Mouse (Mus musculus) embryo, embryonic 11.5 days (tissue): ENCODE measurements at regions not wholly inside any gene's neighbourhood (a gene's known extent, or its start where the extent isn't known, plus 50 kb on each side); places are given as distances from the start of the nearest gene placed in this dataset.
A peak's percentile ranks its signal among the peaks of the same experiment; 100 is the strongest.

ENCODE experiments used
- DNase-seq: peaks from one replicate; pipeline ENCODE4 v3.0.0-alpha.2; 2012; ENCODE audit warnings: low read depth, low spot score

DNA sequence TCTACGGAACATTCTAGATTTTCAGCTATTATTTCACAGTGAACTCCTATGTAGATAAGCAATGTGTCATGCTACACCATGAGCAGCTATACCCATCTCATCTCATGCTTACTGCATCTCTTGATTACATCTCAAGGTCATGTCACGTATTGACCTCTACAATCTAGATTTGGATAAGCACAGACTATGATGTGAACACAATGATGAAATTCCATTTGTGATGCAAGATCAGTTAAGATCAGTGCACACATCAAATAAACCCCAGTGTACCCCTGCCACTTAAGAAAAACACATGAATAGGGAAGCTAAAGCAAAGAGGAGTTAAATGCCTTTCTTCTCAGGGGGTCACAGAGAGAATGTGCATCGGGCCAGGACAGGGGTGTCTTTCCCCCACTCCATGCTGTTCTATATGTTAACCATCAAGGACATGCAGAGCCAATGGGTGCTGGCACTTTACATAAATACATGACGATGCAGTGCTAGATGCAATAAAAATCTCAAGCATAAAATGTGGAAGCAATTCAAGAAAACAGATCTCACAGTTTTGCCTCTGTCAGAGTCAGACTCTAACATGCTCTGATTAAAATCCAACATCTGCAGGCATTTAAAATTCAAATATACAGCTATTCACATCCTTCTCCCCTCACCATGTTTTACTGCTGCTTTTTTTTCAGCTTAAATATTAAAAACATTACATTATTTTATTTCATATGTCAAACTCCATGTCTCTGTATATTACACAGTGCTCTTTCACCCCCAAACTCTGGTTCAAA lies 157.1 kb upstream of the Gm15217 start:
- no peak for DNase-seq

DNA sequence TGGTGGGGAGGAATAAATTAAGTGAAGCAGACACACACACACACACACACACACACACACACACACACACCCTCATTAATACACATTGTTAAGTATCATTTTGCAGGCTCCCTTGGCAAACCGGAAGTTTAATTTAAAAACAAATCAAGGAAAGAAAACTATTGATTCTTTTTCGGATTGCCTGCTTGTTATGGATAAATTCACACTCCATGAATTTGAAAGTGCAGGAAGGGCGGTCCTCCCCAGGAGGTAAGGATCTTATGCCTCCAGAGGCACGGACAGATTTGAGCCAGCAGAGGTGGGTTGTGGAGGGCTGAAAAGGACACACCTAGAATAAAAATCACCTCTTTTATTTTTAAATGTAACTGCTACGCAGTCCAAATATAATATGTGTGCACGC lies 156.2 kb upstream of the Gm15217 start:
- no peak for DNase-seq

DNA sequence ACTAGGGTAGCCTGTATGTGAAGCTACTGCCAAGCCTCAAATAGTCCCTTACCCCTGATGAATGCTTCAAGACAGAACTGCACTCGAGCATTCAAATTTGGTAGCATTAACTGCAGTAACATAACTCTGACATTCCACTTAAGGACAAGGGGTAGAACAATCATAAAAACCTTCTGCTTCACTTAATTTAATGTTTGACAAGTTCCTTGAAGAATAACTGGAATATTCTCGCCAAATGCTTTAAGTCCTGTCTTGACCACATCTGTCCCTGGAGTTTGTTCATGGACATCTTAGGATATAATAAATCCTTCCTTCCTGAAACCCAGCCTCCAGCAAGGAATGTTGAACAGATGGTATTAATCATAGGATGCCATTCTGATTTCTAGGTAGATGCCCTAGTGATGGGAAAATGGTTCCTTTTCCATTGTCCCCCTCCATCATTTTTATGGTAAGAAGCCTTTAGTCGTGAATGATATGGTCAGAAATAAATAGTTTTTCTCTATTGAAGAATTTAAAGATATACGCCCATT lies 154.7 kb upstream of the Gm15217 start:
- DNase-seq: no peak

- no peak for DNase-seq
Measured at GRCm38 (mm10) chr14:46225851-46226608, 153.2 kb upstream of the Gm15217 start.

- no peak for DNase-seq
Measured at GRCm38 (mm10) chr14:46234040-46234439, 145.2 kb upstream of the Gm15217 start.

- DNase-seq: no peak
Measured at GRCm38 (mm10) chr14:46234835-46235234, 144.4 kb upstream of the Gm15217 start.

DNA sequence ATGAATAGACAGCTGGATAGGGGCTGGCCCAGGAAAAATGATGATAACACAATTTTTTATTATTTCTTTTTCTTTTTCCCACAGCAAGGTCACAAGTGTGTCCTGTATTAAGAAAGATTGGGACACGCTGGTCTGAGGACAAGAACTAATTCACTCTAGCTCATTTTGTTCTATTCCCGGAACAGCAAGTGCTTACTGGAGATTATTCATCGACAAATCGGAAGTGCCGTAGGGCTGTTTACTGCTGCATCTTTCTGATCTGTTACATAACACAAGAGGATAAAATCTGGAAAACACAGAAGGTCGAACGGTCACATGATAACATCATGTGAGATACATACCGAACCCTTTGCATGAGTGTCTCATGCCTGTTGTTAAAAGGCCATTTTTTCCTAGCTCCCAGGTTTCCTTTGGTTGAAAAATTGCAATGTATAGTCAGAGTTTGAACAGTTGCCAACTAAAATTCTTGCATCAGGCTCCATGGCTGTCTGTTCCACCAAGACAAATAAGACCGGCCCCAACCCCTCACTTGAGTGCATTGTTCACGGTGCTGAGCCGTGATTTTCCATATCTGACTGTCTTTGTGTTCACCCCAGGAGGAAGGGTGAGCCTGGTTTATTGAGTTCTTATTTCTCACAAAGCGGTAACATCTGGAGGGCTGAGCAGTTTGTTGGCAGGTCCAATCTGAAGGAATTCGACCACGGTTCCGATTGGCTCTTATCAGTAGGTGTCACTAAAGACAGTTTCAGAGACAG lies 139.0 kb upstream of the Gm15217 start:
- no peak for DNase-seq

DNA sequence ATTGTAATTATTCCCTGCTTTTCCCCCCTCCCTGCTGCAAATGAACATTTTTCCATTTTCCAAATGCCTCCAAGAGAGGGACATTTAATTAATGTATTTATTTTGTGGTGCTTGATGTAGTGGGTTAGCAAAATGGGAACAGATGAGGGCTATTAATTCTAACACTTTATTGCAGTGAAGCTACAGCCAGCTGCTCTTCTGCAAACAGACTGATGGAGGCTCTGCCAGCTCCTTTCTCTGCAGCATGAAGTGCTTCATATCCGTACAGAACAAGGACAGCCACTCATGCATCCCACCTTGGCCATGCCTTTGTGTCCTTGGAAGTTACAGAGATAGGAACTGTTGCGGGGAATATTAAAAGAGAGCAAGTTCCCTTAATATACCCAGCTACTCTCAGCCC lies 138.3 kb upstream of the Gm15217 start:
- no peak for DNase-seq

- DNase-seq: no peak
Measured at GRCm38 (mm10) chr14:46247491-46248484, 131.4 kb upstream of the Gm15217 start.

DNA sequence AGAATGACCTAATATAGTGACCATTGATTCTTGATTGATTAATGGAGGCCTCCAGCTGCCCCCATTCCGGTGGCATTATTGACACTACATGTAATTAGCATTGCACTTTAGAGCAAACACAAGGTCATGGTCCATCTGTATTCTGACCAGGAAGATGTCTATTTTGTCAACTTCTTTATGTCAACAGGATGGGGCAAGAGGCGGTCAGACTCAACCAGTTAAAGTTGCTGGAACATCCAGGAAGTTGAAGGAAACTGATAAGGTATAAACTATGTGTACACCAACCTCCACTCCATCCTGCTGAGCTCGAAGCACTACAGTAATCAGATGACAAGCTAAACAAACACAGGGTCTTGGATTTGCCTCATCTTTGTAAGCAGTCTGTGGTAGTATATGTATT lies 130.1 kb upstream of the Gm15217 start:
- no peak for DNase-seq

DNA sequence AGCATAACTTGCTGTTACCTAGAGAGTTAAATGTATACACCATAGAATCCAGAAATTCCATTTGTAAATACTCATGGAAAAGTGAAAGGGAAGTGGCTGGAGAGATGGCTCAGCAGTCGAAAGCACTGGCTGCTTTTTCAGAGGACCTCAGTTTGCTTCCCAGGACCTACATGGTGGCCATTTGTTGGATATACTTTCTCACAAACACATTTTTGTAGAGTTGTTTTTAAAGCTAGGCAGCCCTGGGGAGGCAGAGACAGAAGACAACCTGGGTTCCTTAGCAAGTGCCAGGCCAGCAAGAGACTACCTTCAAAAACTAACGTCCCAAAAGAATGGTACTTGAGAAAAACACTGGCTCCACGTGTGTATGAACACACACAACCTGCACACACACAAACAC lies 124.0 kb upstream of the Gm15217 start:
- no peak for DNase-seq

DNA sequence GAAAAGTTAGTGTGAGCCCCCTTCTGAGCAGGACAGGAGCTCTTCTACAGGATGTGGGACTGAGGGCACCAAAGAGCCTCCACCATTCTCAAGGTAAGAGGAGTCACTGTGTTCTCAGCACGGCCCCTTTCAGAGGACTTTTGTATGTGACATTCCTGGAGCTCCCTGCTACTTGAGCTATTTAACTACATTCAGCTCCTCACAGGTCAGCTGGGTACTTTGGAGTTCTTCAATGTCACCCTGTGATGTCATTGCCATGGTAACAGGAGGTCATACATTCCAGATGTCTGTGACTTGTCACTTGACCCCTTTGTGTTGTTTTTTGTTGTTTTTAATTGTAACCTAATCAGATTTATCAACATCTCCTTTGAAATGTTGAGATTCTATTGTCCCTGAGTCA lies 122.9 kb upstream of the Gm15217 start:
- peak; percentile 35 for DNase-seq

DNA sequence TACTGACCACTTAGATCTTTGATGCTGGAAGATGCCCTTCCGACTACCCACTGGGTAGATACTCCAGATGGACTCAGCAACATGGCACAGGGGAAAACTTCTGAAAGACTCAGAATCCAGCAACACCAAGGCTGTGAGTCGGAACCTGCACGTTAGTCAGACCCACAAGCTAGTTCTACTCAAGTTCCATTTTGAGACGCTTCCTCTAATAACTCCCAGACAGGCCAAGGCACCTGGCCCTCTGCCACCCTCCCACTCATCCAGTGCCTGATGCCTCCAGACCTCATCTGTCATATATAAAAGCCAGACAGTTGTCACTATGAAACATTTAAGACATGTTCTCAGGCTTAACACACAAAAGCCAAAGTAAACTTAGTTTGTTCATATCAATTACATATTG lies 121.9 kb upstream of the Gm15217 start:
- no peak for DNase-seq

GRCm38 (mm10) chr14:46258551-46258950 lies 120.7 kb upstream of the Gm15217 start:
- DNase-seq: no peak

DNA sequence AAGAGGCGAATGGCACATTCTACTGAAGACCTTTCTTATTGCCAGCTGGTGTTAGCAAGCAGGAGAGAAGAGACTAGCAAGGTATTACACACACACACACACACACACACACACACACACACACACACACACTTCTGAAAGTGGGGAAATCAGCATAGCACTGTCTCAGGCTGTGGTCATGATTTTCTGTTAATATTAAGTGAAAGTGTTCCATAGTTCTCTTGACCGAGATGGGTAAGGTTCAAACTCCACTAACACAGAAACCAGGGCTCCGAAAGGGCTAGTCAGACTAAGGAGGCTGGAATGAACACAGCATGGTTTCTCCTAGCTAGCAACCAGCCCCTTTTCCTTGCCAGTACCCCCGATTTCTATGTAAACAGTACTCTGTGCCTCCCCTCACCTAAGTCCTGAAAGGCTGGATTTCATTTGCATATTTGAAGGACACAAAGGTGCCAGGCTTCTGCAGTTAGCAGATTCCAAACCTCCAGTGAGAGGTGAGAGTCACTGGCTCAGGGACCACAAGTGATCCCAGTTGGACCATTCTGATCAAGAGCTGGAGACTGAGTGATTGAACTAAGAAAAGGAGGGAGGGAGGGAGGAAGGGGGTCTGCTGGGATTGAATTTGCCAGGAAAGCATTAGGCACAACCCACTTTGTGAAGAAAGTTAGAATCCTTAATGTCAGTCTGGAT lies 118.8 kb upstream of the Gm15217 start:
- no peak for DNase-seq

DNA sequence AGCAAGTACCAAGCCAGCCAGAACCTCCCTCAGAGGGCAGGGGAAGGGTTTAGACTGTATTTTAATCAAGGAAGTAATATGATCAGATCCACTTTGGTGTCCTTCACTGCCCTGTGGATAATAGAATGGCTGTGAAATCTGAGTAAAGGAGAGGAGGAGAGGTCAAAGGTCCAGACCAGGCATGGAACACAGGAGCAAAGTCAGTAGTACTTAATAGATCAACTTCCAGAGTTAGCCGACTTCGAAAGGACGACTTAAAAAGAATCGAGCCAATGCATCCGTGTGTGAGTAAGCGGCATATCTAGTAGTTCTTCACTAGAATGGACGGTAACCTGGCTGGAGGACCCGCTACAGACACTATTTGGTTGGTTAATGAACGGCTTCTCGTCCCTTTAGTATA lies 103.8 kb upstream of the Gm15217 start:
- DNase-seq: no peak

- DNase-seq: no peak
Measured at GRCm38 (mm10) chr14:46276926-46277831, 102.0 kb upstream of the Gm15217 start.

DNA sequence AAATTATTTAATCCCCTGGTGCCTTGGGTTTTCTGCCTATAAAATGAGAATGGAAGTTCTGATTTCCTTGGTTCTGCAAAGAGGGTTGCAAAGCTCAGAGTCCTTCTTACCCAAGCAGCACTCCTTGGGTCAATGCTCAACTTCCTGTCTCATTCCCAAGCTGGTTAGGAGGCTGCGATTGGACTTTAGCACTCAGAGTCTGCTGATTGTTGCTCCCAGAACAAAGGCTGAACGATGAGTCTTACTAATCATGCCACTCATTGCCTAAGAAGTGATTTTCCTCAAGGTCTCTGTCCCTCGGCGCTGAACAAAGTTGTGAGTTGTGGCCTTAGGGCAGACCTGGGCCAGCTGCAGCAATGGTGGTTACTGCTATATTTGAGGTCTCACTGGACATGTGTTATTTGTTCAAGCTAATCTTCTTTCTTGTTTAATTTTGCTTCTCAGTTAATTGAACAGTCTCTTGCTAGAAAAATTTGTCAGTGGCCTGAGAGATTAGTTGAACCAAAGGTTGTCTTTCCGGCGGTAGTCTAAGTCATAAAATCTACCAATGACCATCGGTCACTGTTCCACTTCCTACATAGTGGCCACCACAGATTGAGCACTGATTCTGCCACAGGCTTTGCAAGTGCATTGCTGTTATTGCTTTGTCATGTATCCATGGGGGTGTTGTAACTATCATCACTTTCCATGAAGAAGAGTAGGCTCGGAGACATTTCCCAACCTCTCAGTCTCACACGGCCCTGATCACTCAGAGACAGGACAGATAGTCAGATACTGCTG lies 101.2 kb upstream of the Gm15217 start:
- no peak for DNase-seq

DNA sequence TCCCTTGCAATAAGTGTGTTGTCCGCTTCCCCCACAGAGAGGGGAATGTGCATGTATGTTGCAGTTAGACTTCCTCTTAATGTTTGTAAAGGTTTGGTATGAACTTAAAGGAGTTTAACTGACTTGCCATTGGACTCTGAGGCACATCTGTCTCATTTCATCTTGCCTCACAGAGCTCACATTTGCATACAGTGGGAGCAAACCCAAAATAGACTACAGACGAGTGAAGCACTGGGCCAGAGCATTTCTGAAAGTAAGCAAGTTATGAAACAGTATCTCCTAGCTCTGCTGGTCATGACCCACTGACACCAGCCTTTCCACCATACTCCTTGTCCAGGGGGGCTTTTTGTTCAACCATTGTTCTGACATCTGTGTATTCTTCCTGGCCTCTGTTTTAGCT lies 86.8 kb upstream of the Gm15217 start:
- DNase-seq: no peak
